Mouse (Mus musculus): ENCODE results near the gene Frrs1. TPM values are rescaled to one million over a fixed set of nuclear protein-coding genes. Genes with fewer than 3 reads are reported as not detected.

Frrs1 gene
- polyA plus RNA-seq, 1 experiment from 2014 or later: 12.6 TPM

DNA sequence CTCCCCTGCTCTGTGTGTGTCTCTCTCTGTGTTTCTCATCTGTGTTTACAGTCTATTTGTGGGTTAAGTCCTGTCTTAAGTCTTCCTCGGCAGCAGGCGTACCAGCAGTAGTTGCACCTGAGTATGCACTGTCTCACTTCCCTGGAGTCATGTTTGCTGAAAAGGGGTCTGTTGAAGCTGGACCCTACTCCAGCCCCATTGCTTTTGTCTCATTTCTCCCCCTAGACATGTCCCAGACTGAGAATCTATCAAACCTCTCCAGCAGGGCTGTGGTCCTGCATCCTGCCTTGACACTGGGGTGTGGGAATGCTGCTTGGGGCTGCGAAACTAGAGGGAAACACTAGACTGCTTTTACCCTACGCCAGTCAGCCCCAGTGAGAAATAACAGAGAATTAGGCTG, 25.8 kb upstream of the Frrs1 start:
- no peak overlapping the region for H3K4me2 ChIP-seq
- WGBS: 75% methylated on average over 4 of the region's 4 CpGs
- H3K36me3 ChIP-seq: no peaks in the 10 kb centered on the region
- H3K4me1 ChIP-seq: no peaks in the 10 kb centered on the region
- H3K27me3 ChIP-seq: no peaks in the 10 kb centered on the region
- H3K4me3 ChIP-seq: no peak overlapping the region
- H3K27ac ChIP-seq: no peak overlapping the region
- no peaks in the 10 kb centered on the region for H3K9me3 ChIP-seq
- no peak for ATAC-seq (ENCODE audit: insufficient number of reproducible peaks, low FRiP score, low TSS enrichment, low read depth)
- H3K9ac ChIP-seq: no peak overlapping the region

DNA sequence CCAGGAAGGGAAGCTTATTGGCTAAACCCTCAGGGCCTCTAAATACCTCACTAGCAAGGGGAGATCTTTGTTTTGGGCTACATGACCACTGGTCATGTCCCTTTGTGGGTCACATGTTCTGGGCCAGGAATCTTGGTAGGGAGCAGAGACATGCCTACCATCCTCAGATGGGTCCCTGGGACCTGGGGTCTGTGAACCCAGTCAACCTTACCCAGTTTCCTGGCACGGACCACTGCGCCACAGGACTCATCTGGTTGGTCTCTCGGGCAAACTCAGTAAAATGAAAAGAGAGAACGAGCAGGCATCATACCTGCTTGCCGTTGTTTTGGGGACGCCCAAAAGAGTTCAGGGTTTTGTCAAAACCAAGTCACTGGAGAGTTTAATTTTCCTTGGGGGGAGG, 25.0 kb upstream of the Frrs1 start:
- Histone ChIP-seq H3K36me3 (no peaks in the 10 kb centered on the region), H3K4me1 (no peaks in the 10 kb centered on the region), H3K27ac (no peak overlapping the region), H3K4me3 (no peak overlapping the region), H3K27me3 (no peaks in the 10 kb centered on the region), H3K4me2 (no peak overlapping the region), H3K9ac (no peak overlapping the region), H3K9me3 (no peaks in the 10 kb centered on the region)
- no peak for ATAC-seq (ENCODE audit: insufficient number of reproducible peaks, low FRiP score, low TSS enrichment, low read depth)
- 90% methylated on average over 6 of the region's 6 CpGs for WGBS

DNA sequence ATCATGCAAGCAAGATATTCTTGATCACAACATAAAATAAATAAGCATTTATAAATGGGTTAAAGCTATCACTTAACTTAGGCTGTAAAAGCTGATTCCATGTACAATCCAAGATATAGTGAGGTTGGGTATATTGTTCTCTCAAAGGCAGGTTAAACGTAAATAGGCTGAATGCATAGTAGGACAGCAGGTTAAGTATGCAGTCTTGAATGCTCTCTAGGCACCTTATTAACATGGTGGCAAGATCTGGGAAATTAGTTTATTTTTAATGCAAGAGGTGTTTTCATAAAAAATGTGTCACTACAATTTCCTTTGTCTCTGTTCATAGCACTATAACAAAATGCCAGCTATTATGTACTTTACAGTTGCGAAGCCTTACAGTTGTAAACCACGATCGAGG, 23.9 kb upstream of the Frrs1 start:
- Histone ChIP-seq H3K4me3 (peak overlapping the region; percentile 40), H3K4me2 (peak overlapping the region; percentile 64), H3K4me1 (no peaks in the 10 kb centered on the region), H3K9ac (peak overlapping the region; percentile 28; the same call in 1 of the 2 replicates), H3K36me3 (no peaks in the 10 kb centered on the region), H3K27me3 (no peaks in the 10 kb centered on the region), H3K27ac (no peak overlapping the region), H3K9me3 (no peaks in the 10 kb centered on the region)
- no peak for ATAC-seq (ENCODE audit: insufficient number of reproducible peaks, low FRiP score, low TSS enrichment, low read depth)
- 57% methylated on average over 4 of the region's 4 CpGs for WGBS

DNA sequence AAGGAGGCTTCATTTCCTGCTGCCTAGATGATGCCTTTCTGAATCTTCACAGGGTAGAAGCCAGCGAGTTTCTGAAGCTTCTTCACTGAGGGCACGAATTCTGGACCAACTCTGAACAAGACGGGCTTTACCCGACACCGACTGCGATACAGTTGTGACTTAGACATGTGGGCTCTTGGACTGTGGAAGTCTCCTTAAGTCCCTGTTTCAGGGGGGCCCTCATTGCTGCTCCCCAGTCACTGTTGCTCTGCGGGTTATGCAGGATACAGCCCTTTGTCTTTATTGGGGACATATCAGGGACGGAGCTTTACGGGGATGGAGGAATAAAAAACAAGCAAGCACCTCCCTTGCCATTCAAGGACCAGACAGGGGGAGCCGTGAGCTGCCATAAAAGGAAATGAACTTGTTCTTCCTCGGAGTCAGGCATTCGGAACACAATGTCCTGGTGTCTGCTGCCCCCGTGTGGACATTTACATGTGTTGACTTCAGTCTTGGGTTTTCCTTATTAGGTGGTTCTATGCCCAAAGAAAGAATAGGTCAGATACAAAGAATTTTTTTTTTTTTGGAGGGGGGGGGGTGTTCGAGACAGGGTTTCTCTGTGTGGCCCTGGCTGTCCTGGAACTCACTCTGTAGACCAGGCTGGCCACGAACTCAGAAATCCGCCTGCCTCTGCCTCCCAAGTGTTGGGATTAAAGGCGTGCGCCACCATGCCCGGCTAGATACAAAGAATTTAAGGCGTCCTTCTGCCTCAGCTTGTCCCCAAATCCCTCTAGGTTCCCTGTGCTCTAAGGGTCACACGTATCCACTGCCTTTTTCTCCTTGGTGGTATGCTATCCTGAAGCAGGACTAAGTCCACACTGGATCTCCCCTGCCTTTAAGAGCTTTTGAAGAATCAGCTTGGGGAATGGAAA, 23.2 kb upstream of the Frrs1 start:
- Histone ChIP-seq H3K4me2 (peak overlapping the region; percentile 64), H3K27ac (no peak overlapping the region), H3K9ac (peak overlapping the region; percentile 28; the same call in 1 of the 2 replicates), H3K4me1 (no peaks in the 10 kb centered on the region), H3K36me3 (no peaks in the 10 kb centered on the region), H3K4me3 (peak overlapping the region; percentile 40), H3K9me3 (no peaks in the 10 kb centered on the region), H3K27me3 (no peaks in the 10 kb centered on the region)
- ATAC-seq (ENCODE audit: insufficient number of reproducible peaks, low FRiP score, low TSS enrichment, low read depth): 0 out of 2 replicates have a peak, but pooled peaks have one; percentile 57
- WGBS: 22% methylated on average over 21 of the region's 21 CpGs

DNA sequence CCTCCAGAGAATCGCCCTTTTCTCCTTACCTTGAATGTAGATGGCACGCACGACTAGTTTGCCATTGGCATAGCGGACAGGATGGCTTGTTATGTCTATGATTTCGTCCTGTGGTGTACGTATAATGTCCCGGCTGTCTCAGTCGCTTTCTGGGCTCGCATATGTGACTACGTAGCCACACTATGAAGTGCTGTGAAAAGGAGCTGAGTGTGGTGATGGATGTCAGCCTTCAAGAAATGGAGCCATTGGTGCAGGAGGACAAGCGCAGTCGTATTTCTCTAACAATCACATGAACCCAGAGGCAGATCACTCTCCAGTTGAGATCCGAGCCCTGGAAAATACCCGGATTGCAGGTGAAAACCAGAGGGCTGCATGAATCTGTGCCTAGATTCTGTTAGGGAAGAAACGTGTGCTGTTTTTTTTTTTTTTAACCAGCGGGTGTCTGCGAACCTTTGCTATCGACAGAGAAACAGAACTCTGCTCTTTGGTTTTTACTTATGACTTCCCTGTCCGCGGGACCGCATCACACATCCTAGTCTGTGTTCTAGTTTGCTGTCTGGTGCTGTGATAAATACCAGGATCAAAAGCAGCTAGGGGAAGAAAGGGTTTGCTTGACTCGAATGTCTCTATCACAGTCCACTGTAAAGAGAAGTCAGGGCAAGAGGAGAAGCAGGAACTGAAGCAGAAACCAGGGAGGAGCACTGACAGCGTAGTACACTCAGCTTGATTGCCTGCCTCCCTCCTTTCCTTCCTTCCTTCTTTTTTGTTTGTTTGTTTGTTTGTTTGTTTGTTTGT, 22.4 kb upstream of the Frrs1 start:
- no peak overlapping the region for H3K27ac ChIP-seq
- no peak overlapping the region for H3K4me2 ChIP-seq
- ATAC-seq (ENCODE audit: insufficient number of reproducible peaks, low FRiP score, low TSS enrichment, low read depth): no peak
- no peaks in the 10 kb centered on the region for H3K27me3 ChIP-seq
- H3K9me3 ChIP-seq: no peaks in the 10 kb centered on the region
- 78% methylated on average over 23 of the region's 23 CpGs for WGBS
- H3K4me3 ChIP-seq: no peak overlapping the region
- H3K4me1 ChIP-seq: no peaks in the 10 kb centered on the region
- H3K9ac ChIP-seq: no peak overlapping the region
- no peaks in the 10 kb centered on the region for H3K36me3 ChIP-seq

DNA sequence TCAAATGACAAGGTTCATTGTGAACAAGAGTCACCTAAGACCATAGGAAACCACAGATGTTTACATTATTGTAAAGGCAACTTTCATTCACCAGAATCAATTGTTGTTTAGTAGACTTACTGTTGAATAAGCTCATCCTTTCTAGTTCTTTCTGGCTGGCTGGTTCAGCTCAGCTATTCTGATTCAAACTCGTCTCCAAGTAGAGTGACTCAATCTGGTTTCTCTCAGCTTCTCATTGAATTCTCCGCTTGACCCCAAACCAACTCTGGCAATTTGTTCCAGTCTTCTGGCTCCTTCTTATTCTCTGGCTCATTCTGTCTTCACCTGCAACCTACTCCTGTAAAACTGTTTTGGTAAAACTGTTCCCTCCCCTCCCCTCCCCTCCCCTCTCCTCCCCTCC, 18.0 kb upstream of the Frrs1 start:
- H3K4me2 ChIP-seq: no peak overlapping the region
- H3K9me3 ChIP-seq: no peaks in the 10 kb centered on the region
- ATAC-seq (ENCODE audit: insufficient number of reproducible peaks, low FRiP score, low TSS enrichment, low read depth): no peak
- H3K36me3 ChIP-seq: no peaks in the 10 kb centered on the region
- WGBS: 86% methylated on average over 2 of the region's 2 CpGs
- no peaks in the 10 kb centered on the region for H3K4me1 ChIP-seq
- H3K27me3 ChIP-seq: no peaks in the 10 kb centered on the region
- H3K27ac ChIP-seq: no peak overlapping the region
- no peak overlapping the region for H3K4me3 ChIP-seq
- H3K9ac ChIP-seq: no peak overlapping the region

DNA sequence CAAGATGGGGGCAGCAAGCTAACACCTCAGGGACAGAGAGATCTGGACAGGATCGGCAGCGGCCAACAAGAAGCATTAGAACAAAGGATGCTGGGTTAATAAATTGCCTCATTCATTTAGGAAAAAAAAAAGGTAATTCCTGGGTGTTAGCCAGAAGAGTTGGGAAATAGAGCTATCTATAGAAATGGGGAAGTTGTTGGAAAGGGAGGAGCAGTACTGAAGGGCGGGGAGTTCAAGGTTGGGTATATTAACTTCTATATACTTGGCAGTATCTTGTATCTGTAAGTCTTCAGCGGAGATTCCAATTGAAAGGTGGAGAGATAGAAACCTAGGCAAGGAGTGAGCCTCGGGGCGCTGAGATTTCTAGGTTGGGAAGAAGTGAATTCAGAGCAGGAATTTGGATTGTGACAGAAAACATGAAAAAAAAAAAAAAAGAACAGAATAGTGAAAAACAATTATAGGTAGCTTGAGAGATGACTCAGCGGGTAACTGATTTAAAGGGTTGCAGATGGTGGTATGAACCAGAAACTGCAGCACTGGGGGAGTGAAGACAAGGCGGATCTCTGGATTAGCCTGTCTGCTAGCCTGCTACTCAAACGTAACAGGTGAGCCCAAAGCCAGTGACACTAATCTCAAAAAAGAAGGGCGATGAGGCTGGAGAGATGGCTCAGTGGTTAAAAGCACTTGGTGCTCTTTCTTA, 14.2 kb upstream of the Frrs1 start:
- H3K27ac ChIP-seq: no peak overlapping the region
- no peak overlapping the region for H3K9ac ChIP-seq
- no peaks in the 10 kb centered on the region for H3K4me1 ChIP-seq
- no peaks in the 10 kb centered on the region for H3K27me3 ChIP-seq
- WGBS: 81% methylated on average over 10 of the region's 10 CpGs
- H3K36me3 ChIP-seq: no peaks in the 10 kb centered on the region
- no peaks in the 10 kb centered on the region for H3K9me3 ChIP-seq
- no peak overlapping the region for H3K4me3 ChIP-seq
- H3K4me2 ChIP-seq: no peak overlapping the region
- no peak for ATAC-seq (ENCODE audit: insufficient number of reproducible peaks, low FRiP score, low TSS enrichment, low read depth)

DNA sequence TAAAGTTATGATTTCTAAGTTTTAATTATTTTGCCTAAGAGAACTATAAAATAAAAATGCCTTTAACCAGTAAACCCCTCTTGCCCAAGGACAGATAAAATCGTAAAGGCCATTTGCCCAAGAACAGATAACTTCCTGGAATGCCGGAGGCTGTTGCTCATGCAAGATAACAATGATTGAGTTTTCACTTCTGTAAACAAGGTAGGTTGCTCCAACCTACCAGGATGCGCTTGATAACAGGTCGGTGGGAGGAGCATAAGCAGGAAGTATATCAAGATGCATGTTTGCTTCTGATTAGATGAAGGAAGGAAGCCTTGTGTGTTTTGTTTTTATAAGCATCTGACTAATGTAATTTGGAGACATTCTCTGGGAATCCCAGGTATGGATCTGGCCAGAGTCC, 13.2 kb upstream of the Frrs1 start:
- H3K36me3 ChIP-seq: no peaks in the 10 kb centered on the region
- H3K4me2 ChIP-seq: no peak overlapping the region
- no peak overlapping the region for H3K4me3 ChIP-seq
- no peak overlapping the region for H3K9ac ChIP-seq
- H3K4me1 ChIP-seq: no peaks in the 10 kb centered on the region
- no peaks in the 10 kb centered on the region for H3K27me3 ChIP-seq
- no peaks in the 10 kb centered on the region for H3K9me3 ChIP-seq
- ATAC-seq (ENCODE audit: insufficient number of reproducible peaks, low FRiP score, low TSS enrichment, low read depth): no peak
- H3K27ac ChIP-seq: no peak overlapping the region
- 68% methylated on average over 4 of the region's 4 CpGs for WGBS

DNA sequence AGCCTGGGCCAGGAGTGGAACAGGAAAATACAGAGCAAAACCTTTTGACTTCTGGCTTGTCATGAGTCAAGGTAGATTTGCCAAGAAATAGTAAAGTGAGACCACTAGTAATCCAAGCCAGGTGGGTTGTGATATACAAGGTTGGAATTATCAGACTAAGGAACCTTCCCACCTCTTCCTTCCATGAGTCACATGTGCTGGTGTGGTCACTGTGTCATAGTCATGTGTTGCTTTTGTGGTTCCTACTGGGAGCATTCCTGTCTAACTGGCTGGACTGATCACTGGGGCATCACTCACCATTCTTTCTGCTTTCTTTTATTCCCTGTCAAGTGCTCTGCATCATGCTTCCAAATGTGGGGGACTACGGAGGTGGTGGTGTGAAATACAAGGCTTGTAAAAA, 11.2 kb upstream of the Frrs1 start:
- no peak overlapping the region for H3K9ac ChIP-seq
- WGBS: 69% methylated on average over 1 of the region's 1 CpGs
- H3K4me3 ChIP-seq: no peak overlapping the region
- no peaks in the 10 kb centered on the region for H3K27me3 ChIP-seq
- H3K27ac ChIP-seq: no peak overlapping the region
- no peak overlapping the region for H3K4me2 ChIP-seq
- ATAC-seq (ENCODE audit: insufficient number of reproducible peaks, low FRiP score, low TSS enrichment, low read depth): no peak
- no peaks in the 10 kb centered on the region for H3K36me3 ChIP-seq
- no peaks in the 10 kb centered on the region for H3K4me1 ChIP-seq
- no peaks in the 10 kb centered on the region for H3K9me3 ChIP-seq

DNA sequence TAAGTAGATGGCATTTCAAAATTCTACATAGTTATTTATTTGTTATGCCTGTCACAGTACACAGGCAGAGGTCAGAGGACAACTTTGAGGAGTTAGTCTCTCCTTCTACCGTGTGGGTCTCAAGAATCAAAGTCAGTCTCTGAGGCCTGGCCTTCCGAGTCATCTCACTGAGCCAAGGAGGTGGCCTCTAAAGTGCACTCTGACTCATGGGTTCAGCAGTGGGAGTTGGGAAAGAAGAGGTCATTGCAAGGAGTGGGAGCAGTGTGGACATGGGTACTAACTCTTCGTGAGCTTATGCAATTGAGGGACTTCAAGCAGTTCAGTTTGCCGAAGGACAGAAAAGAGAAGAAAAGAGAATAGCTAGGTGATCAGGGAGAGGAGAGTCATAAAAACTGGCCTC, 10.3 kb upstream of the Frrs1 start:
- Histone ChIP-seq H3K4me3 (no peak overlapping the region), H3K4me1 (no peaks in the 10 kb centered on the region), H3K9ac (no peak overlapping the region), H3K9me3 (no peaks in the 10 kb centered on the region), H3K27ac (no peak overlapping the region), H3K27me3 (no peaks in the 10 kb centered on the region), H3K36me3 (no peaks in the 10 kb centered on the region), H3K4me2 (no peak overlapping the region)
- WGBS: 78% methylated on average over 4 of the region's 4 CpGs
- no peak for ATAC-seq (ENCODE audit: insufficient number of reproducible peaks, low FRiP score, low TSS enrichment, low read depth)

DNA sequence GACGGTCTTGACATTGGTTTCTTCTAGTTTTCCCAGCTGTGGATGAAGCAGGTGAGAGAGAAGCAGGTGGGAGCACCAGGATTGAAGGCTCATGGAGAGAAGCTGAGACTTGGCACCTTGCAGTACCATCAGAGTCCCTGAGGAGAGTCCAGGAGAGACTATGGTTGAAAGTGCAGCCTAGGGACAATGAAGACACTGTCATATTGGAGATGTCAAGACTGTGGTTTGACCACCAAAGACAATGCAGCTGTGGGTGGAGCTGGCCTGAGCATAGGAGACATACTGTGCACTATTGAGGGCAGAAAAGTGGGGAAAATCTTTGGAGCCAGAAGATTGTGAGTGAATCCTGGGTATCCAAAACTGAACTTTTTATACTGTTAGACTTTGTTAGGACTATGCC, 8.9 kb upstream of the Frrs1 start:
- Histone ChIP-seq H3K36me3 (no peaks in the 10 kb centered on the region), H3K27ac (no peak overlapping the region), H3K9me3 (no peaks in the 10 kb centered on the region), H3K4me2 (no peak overlapping the region), H3K4me1 (no peaks in the 10 kb centered on the region), H3K9ac (no peak overlapping the region), H3K4me3 (no peak overlapping the region), H3K27me3 (no peaks in the 10 kb centered on the region)
- WGBS: 79% methylated on average over 1 of the region's 1 CpGs
- ATAC-seq (ENCODE audit: insufficient number of reproducible peaks, low FRiP score, low TSS enrichment, low read depth): no peak

DNA sequence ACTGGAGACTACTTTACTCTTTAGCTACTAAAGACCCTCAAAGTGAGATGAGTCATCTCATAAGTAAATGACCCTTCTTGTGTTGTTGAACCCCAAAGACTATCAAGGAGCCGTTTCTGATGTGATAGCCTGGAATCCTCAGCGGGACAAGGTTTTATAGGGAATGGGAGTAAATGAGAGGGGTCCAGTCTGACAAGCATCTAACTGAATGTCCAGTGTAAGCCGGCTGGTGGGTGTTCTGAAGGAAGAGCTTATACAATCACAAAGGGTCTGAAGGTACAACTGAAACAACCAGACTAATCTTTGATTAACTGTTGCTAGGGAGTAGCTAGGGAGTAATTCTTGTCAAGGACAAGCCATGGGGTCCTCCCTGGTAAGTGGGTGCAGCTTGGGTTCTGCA, 6.8 kb upstream of the Frrs1 start:
- Histone ChIP-seq H3K9me3 (no peaks in the 10 kb centered on the region), H3K4me3 (no peak overlapping the region), H3K4me2 (no peak overlapping the region), H3K9ac (no peak overlapping the region), H3K27ac (no peak overlapping the region), H3K36me3 (no peaks in the 10 kb centered on the region), H3K27me3 (no peaks in the 10 kb centered on the region), H3K4me1 (no peaks in the 10 kb centered on the region)
- no peak for ATAC-seq (ENCODE audit: insufficient number of reproducible peaks, low FRiP score, low TSS enrichment, low read depth)
- WGBS: 90% methylated on average over 3 of the region's 3 CpGs
